ENCODE assay signal across 17 mouse cellular contexts in genomic region chr16:72563196-72563963, GRCm38 (mm10).
DNase-seq lines count a peak whose midpoint lies in the region; ATAC-seq lines count a peak whose summit lies in the region.
"Had no signal": no experiment of that assay in that cellular context is flagged by ENCODE, and none has a peak within 500 bp of the region (broad histone marks: within the 10 kb centered on the region; RNA-seq: fewer than 3 reads in every experiment).

No protein-coding gene starts in this region.

- peaks cover 17% of the 10 kb centered on the region for H3K4me1 ChIP-seq in forebrain, embryonic 12.5 days
- H3K4me1 ChIP-seq in forebrain, embryonic 15.5 days, result peaks cover 8% of the 10 kb centered on the region
- H3K4me1 ChIP-seq in hindbrain, embryonic 12.5 days, result peaks cover 10% of the 10 kb centered on the region
- H3K4me1 ChIP-seq in midbrain, embryonic 13.5 days (replicated peaks), result peaks cover 29% of the 10 kb centered on the region
- H3K4me1 ChIP-seq: limb, embryonic 15.5 days had no signal

- no peaks in the 10 kb centered on the region for H3K36me3 ChIP-seq in forebrain, embryonic 12.5 days (replicated peaks)
- H3K36me3 ChIP-seq in forebrain, embryonic 15.5 days, result no peaks in the 10 kb centered on the region
- H3K36me3 ChIP-seq in hindbrain, embryonic 12.5 days, result no peaks in the 10 kb centered on the region
- no peaks in the 10 kb centered on the region for H3K36me3 ChIP-seq in midbrain, embryonic 13.5 days
- H3K36me3 ChIP-seq: limb, embryonic 15.5 days had no signal

- DNase-seq in ZHBTc4 (ENCODE audit: low read depth, low spot score), result peak; percentile 9
- no peak for DNase-seq in adrenal gland, postnatal 36 days
- DNase-seq in kidney, postnatal 14 days, result no peak
- DNase-seq in urinary bladder, postnatal 25 days (ENCODE audit: low spot score), result no peak
- DNase-seq: heart, postnatal 14 days; kidney, adult 2 months; lung, adult 2 months; right cerebral cortex, adult 18-20 months; spleen, adult 18-20 months; thymus, postnatal 4 days had no signal

- no peak overlapping the region for H3K9ac ChIP-seq in forebrain, embryonic 12.5 days
- H3K9ac ChIP-seq in forebrain, embryonic 15.5 days (replicated peaks), result no peak overlapping the region; the same call in 1 of the 2 replicates
- H3K9ac ChIP-seq in hindbrain, embryonic 12.5 days, result no peak overlapping the region
- peak overlapping the region; percentile 52 for H3K9ac ChIP-seq in midbrain, embryonic 13.5 days (replicated peaks)
- H3K9ac ChIP-seq: limb, embryonic 15.5 days had no signal

- peaks cover 17% of the 10 kb centered on the region for H3K27me3 ChIP-seq in forebrain, embryonic 12.5 days
- H3K27me3 ChIP-seq in forebrain, embryonic 15.5 days, result no peaks in the 10 kb centered on the region
- H3K27me3 ChIP-seq in hindbrain, embryonic 12.5 days, result no peaks in the 10 kb centered on the region
- no peaks in the 10 kb centered on the region for H3K27me3 ChIP-seq in midbrain, embryonic 13.5 days

- H3K4me3 ChIP-seq in forebrain, embryonic 12.5 days (replicated peaks), result 0 out of 2 replicates have a peak overlapping the region, but pooled peaks have one; percentile 2
- H3K4me3 ChIP-seq in forebrain, embryonic 15.5 days, result no peak overlapping the region
- 0 out of 2 replicates have a peak overlapping the region, but pooled peaks have one; percentile 2 for H3K4me3 ChIP-seq in hindbrain, embryonic 12.5 days
- H3K4me3 ChIP-seq in midbrain, embryonic 13.5 days (replicated peaks), result peak overlapping the region; percentile 24
- H3K4me3 ChIP-seq: left cerebral cortex, adult 2 months; limb, embryonic 15.5 days had no signal

- peak overlapping the region; percentile 8; the same call in 1 of the 2 replicates for H3K4me2 ChIP-seq in forebrain, embryonic 12.5 days
- H3K4me2 ChIP-seq in forebrain, embryonic 15.5 days (replicated peaks), result no peak overlapping the region
- H3K4me2 ChIP-seq in hindbrain, embryonic 12.5 days (replicated peaks), result peak overlapping the region; percentile 26; the same call in 1 of the 2 replicates
- peak overlapping the region; percentile 32 for H3K4me2 ChIP-seq in midbrain, embryonic 13.5 days (replicated peaks)
- H3K4me2 ChIP-seq: limb, embryonic 15.5 days had no signal

- no peak overlapping the region for H3K27ac ChIP-seq in forebrain, embryonic 12.5 days
- H3K27ac ChIP-seq in forebrain, embryonic 15.5 days (replicated peaks), result no peak overlapping the region
- peak overlapping the region; percentile 40; the same call in 1 of the 2 replicates for H3K27ac ChIP-seq in hindbrain, embryonic 12.5 days
- H3K27ac ChIP-seq in midbrain, embryonic 13.5 days, result no peak overlapping the region
- H3K27ac ChIP-seq: left cerebral cortex, adult 2 months; limb, embryonic 15.5 days; stomach, postnatal 0 days had no signal

- peak; percentile 62 for ATAC-seq in forebrain, embryonic 12.5 days (ENCODE audit: low FRiP score)
- no peak for ATAC-seq in forebrain, embryonic 15.5 days (replicated peaks)
- ATAC-seq in hindbrain, embryonic 12.5 days (ENCODE audit: low FRiP score), result no peak
- peak; percentile 66 for ATAC-seq in midbrain, embryonic 13.5 days

- no peaks in the 10 kb centered on the region for H3K9me3 ChIP-seq in forebrain, embryonic 12.5 days
- no peaks in the 10 kb centered on the region for H3K9me3 ChIP-seq in forebrain, embryonic 15.5 days
- no peaks in the 10 kb centered on the region for H3K9me3 ChIP-seq in hindbrain, embryonic 12.5 days (replicated peaks)
- H3K9me3 ChIP-seq in midbrain, embryonic 13.5 days, result no peaks in the 10 kb centered on the region
- H3K9me3 ChIP-seq: limb, embryonic 15.5 days had no signal

- WGBS in forebrain, embryonic 12.5 days, result 31% methylated on average over 15 of the region's 15 CpGs
- WGBS in forebrain, embryonic 15.5 days, result 28% methylated on average over 15 of the region's 15 CpGs
- WGBS in hindbrain, embryonic 12.5 days, result 25% methylated on average over 15 of the region's 15 CpGs
- WGBS in midbrain, embryonic 13.5 days, result 23% methylated on average over 15 of the region's 15 CpGs

Comparison
In these comparisons a context has a peak if more than half of its experiments do, and no peak if none do; other contexts are left out.
1. ATAC-seq: peak in forebrain, embryonic 12.5 days (single experiment) and midbrain, embryonic 13.5 days (single experiment); none in forebrain, embryonic 15.5 days (single experiment) and hindbrain, embryonic 12.5 days (single experiment).